Mouse (Mus musculus) heart, postnatal 4 days (tissue): ENCODE measurements around the gene Clmp. TPM values are rescaled to one million over a fixed set of nuclear protein-coding genes. Genes with fewer than 3 reads are reported as not detected.
"Not testable (repeated sequence)": the region's sequence is repeated elsewhere in the genome, so short reads cannot be mapped to it uniquely, and the experiment has no call there.

Experiments used
- DNase-seq: peaks from one replicate; pipeline ENCODE4 v3.0.0; 2021
- total RNA-seq, 2 experiments: library from RNA; stranded (reverse); gene quantifications; 2 replicates each; pipeline ENCODE4 v1.2.3; 2021

Gene Clmp
- total RNA-seq, 2 experiments from 2014 or later: 9.5 to 10.6 TPM

GRCm38 (mm10) chr9:40802533-40802875 is 116.7 kb downstream of the Clmp start:
- DNase-seq: not testable (repeated sequence)

- DNase-seq: not testable (repeated sequence)
These were observed 118.8 kb downstream of the Clmp start for GRCm38 (mm10) chr9:40804576-40804975.

- DNase-seq: peak; percentile 87
These were observed 119.5 kb downstream of the Clmp start for GRCm38 (mm10) chr9:40805263-40805662.

- DNase-seq: peak; percentile 68
These were observed 120.9 kb downstream of the Clmp start for GRCm38 (mm10) chr9:40806440-40807288.

- peak; percentile 67 for DNase-seq
These were observed 121.6 kb downstream of the Clmp start for GRCm38 (mm10) chr9:40807289-40807920.

GRCm38 (mm10) chr9:40808061-40808906 is 122.5 kb downstream of the Clmp start:
- no peak for DNase-seq

GRCm38 (mm10) chr9:40808907-40809280 is 123.1 kb downstream of the Clmp start:
- no peak for DNase-seq

GRCm38 (mm10) chr9:40811860-40812259 is 126.1 kb downstream of the Clmp start:
- DNase-seq: peak; percentile 48

- no peak for DNase-seq
These were observed 128.3 kb downstream of the Clmp start for GRCm38 (mm10) chr9:40814060-40814459.

GRCm38 (mm10) chr9:40817325-40818028 is 131.7 kb downstream of the Clmp start:
- no peak for DNase-seq

- no peak for DNase-seq
These were observed 139.8 kb downstream of the Clmp start for GRCm38 (mm10) chr9:40825601-40826000.

GRCm38 (mm10) chr9:40827366-40827765 is 141.6 kb downstream of the Clmp start:
- DNase-seq: no peak

GRCm38 (mm10) chr9:40834569-40834968 is 148.8 kb downstream of the Clmp start:
- peak; percentile 85 for DNase-seq

Other genes with a start within 250 kb of the Clmp start
- gene Gramd1b, start 154.6 kb upstream of the Clmp start, total RNA-seq: 10 to 100 TPM; 11.7 to 12.9 TPM
- gene Gm21915, start 15.3 kb upstream of the Clmp start, total RNA-seq: not detected
- gene Hspa8, start 115.0 kb downstream of the Clmp start, total RNA-seq: 1,000 to 10,000 TPM; 1,168 to 1,187 TPM
- gene Bsx, start 188.2 kb downstream of the Clmp start, total RNA-seq: not detected